Mouse (Mus musculus): Measurements from ENCODE around the gene Srsf11.

Srsf11 gene

GRCm38 (mm10) chr3:157973236-157973635, 63.2 kb downstream of the Srsf11 start:
- no peak for DNase-seq

GRCm38 (mm10) chr3:157971151-157971550, 65.3 kb downstream of the Srsf11 start:
- no peak for DNase-seq
